Mouse (Mus musculus): ENCODE measurements around the gene Kcnip4.

Kcnip4 gene

DNA sequence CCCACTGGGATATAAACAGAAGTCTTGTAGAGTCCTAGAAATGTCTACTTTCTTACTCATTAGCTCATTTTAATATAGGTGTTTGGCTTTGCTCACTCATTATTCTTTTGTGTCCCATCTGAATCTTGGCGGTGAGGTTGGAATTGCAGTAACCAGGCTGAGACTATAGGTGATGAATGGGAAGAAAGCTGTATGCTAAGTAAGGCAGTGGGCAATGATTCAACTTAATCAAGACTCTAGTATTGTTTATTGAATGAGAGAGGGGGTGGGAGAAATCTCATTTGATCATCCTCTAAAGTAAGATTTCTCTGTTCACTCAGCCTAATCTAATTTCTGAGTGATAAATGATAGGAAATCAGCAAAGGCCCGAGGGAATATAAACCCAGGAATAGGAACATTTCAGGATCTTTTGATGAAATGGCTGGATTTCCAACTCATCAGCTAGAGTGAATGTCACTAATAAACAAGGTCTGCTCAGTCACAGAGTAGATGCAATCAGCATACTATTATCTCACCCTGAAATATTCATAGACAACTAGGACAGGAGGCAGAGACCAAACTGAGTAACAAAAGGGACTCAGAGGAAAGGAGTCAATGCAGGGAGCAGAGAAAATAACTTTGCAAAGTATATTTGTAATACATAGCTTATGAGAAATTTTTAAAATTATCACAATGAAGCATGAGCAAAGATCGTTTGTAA, 660.3 kb downstream of the Kcnip4 start:
- no peak for DNase-seq

GRCm38 (mm10) chr5:48840971-48841370, 683.7 kb downstream of the Kcnip4 start:
- DNase-seq: no peak

DNA sequence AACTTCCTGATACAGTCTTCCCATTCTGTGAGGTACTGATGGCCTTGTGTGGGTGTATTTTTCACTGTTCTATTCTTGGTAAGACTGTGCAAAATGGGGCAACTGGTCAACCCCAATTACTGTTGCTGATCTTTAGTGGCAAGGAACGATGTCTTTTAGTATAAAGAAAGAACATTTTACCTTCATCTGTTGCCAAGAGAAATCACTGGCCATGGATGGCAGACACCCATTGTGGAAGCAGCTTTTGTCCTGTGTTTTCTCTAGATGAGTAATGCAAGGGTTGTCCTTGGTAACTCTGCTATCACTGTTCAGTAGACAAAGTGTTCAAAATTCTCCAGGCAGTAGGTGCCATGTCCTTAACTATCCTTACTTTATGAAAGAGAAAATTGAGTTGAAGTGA, 729.2 kb downstream of the Kcnip4 start:
- DNase-seq: no peak

DNA sequence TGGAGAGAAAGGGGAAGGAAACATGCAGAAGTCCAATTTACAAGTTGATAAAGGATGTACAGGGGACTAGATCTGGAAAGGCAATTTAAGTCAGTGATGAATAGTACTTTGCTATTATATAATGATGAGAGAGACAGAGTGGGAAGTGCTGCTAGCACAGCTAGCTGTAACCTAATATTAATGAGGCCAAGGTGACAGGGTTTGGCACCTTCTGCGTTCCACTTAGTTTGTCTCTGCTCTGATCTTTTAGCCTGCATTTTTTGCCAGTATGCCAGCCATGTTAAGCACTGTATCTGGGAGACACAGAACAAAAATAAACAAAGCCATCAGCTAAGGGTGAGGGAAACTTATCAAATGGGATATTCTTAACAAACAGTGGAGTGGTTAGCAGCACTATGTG, 745.3 kb downstream of the Kcnip4 start:
- DNase-seq: no peak

DNA sequence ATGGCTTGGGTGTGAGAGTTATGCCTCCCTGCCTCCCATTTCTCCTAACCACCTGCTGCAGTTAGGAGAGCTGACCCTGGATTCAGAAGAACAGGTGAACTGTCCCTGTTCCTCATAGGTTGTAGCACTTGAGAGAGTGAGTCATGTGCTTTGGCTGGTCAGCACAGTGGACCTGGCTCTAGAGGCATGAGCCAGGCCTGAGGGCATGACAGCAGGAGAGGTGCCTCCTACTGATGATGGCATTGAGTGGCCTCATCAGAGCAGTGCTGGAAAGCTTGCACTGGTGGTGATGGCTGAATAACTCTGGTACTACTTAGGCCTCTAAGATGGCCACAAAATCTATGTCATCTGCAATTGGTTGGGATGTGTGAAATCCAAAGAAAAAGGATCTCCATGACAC, 776.1 kb downstream of the Kcnip4 start:
- DNase-seq: no peak

GRCm38 (mm10) chr5:48737640-48738039, 787.1 kb downstream of the Kcnip4 start:
- DNase-seq: no peak

- DNase-seq: no peak
Observed at GRCm38 (mm10) chr5:48718166-48718565, 806.5 kb downstream of the Kcnip4 start.

DNA sequence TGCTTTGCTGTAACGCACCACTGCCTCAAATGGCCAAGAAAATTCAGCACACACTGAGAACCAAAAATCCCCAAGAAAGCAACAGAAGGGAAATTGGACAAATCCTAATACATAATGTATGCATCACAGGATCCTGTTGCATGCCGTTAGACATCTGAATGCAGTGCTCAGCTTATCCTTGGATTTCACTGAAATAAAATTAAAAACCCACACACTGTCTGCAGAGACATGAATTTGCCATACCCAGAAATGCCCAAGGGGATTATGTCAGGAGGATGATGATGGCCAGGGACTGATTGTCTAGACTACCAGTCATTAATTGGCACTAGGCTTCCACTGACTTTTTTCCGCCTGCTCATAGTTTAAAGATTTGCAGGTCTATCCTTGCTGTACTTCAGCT, 818.7 kb downstream of the Kcnip4 start:
- no peak for DNase-seq

- no peak for DNase-seq
Observed at GRCm38 (mm10) chr5:48687068-48687467, 837.6 kb downstream of the Kcnip4 start.

GRCm38 (mm10) chr5:48679733-48680595, 844.7 kb downstream of the Kcnip4 start:
- no peak for DNase-seq

GRCm38 (mm10) chr5:48662504-48662903, 862.2 kb downstream of the Kcnip4 start:
- DNase-seq: no peak

- no peak for DNase-seq
Observed at GRCm38 (mm10) chr5:48659975-48660374, 864.7 kb downstream of the Kcnip4 start.

GRCm38 (mm10) chr5:48650496-48650895, 874.2 kb downstream of the Kcnip4 start:
- DNase-seq: no peak

DNA sequence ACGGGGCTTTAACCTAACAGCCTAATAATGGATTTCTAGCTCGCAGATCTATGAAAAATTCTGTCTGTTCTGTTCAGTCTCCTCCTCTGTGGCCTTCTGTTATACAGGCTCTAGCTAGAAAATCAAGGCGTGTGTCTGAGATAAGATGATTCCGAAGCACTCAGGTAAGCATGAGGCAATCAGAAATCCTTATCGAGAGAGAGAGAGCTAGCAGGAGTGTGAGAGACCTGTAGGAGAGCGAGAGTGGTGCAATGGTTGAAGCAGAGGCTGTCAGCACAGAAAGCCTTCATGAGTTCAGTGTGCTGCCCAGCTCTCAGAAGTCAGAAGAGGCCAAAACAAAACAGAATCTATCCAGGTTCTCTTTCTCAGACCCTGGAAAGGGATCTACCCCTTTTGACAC, 888.0 kb downstream of the Kcnip4 start:
- no peak for DNase-seq

DNA sequence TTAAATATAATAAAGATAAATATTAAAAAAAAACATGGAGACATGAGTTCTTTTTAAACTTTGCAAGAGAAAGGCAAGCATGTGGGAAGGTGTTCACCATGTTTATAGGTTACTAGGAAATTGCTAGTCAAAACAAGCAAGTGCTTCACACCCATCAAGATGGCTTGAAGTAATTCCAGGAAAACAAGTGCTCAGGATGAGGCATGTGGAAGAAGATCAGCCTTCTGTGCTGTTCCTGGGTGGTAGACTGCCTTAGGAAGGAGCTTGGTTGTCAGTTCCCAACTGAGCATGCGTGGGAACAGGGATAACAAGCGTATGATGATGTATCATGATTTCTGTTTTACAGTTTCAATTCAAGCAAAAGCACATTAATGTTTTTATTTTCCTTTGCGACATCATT, 891.1 kb downstream of the Kcnip4 start:
- no peak for DNase-seq

GRCm38 (mm10) chr5:48623370-48623769, 901.3 kb downstream of the Kcnip4 start:
- no peak for DNase-seq

DNA sequence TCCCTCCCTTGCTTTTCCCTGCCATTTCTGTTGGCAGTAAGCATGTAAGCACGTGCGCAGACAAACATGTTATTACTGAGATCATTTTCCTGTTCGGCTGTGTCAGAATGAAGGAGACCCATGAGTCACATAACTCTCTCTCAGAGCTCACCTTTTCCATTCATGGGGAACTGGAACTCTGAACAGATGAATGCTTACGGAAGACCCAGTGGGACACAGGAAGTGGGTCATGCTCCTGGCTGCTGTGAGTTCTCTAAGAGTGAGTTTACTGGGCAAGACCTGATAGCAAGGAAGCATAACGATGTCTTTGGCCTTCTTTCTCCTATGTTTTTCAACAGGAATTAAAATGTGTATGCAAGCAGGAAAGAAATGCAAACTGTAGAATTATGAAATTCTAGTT, 917.8 kb downstream of the Kcnip4 start:
- DNase-seq: no peak

DNA sequence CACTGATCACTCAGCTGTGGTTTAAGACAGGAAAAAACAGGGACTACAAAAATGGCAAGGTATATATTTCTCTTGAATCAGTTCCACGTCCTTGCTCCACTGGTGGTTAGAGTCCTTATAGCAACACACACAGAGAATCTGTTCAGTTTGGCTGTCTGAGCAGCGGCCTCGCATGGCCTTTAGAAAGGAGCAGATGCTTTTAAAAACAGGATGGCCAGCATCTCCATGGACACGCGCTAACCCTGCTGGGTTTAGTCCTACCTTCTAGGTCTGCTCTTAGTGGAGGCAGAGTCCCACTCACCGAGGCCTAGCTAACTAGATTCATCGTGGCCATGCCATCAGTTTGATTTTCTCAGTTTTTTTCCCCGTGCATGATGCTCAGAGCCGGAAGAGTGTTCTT, 918.4 kb downstream of the Kcnip4 start:
- DNase-seq: peak; percentile 32

- peak; percentile 30 for DNase-seq
Observed at GRCm38 (mm10) chr5:48599481-48600040, 925.1 kb downstream of the Kcnip4 start.

- DNase-seq: no peak
Observed at GRCm38 (mm10) chr5:48588014-48588413, 936.7 kb downstream of the Kcnip4 start.

DNA sequence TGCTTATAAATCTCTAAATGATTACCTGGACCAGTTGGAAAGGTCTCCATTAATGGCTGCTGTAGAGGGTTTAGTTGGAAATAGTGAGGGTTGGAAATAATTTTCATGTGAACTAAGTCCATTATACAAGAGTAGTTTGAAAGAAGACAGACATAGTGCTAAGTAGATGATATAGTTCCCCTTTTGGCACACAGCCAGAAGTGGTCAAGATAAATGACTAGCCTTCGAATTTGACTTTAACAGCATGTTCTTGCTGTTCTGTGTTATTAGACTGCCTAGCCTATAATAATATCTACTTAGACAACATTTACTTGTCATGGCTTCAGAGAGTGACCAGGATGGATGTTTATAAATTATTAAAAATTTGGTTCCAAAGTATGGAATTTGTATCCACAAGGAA, 941.3 kb downstream of the Kcnip4 start:
- DNase-seq: no peak

DNA sequence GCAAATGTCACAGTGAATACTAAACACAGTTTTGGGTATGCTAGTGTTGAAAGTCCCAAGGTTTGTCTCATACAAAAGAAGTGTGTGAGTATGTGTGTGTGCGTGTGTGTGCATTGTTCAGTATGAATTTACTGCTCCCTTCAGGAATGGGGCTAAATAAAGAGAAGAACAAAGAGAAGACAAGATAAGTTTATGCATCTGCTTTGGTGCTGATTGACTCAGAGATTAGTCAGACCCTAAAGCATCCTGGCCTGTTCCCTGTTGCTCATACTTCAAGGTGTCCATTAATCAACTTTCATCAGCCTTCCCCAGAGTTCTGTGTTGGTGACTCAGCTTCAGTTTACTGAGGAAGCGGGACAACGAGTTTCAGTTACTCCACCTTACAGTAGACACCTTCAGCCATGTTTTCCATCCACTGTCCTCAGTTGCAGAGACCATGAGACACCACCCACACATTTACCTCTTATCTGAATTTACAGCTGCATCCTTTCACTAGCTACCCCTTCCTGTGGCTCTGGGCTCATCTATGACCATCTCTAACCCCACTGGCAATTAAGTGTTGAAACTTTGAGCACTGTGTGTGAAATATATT, 960.6 kb downstream of the Kcnip4 start:
- no peak for DNase-seq

GRCm38 (mm10) chr5:48551753-48552152, 973.0 kb downstream of the Kcnip4 start:
- DNase-seq: no peak

- DNase-seq: no peak
Observed at GRCm38 (mm10) chr5:48545825-48546224, 978.9 kb downstream of the Kcnip4 start.
